Mouse (Mus musculus): ENCODE measurements around the gene Slc12a8. TPM values are rescaled to one million over a fixed set of nuclear protein-coding genes. Genes with fewer than 3 reads are reported as not detected.

Gene Slc12a8
- polyA plus RNA-seq, 1 experiment from 2014 or later = 1.1 TPM

DNA sequence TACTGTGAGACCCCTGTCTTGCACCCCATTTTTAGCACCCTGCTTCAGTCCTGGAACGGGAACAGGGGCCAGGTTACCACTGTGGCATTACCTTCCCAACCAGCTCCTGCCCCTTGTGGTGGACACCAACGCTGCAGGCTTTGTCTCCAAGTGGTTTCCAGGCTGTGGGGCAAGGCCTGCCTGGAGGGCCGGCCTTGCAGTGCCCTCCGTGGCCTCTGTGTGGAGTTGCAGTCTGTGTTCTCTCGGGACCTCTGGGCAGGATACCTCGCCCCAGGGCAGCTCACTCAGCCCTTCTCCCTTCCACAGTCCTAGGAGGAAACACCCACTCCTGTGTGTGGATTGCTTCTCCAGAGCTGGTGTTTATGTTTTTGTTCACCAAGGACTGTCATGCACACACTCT is 43.2 kb downstream of the Slc12a8 start:
- Histone ChIP-seq H3K9ac (ENCODE audit: low read length) (peak overlapping the region; percentile 17), H3K4me1 (ENCODE audit: control insufficient read depth, insufficient read depth, low read length) (peaks cover 17% of the 10 kb centered on the region), H3K27me3 (ENCODE audit: control insufficient read depth, insufficient read depth, low read length) (no peaks in the 10 kb centered on the region), H3K4me2 (ENCODE audit: low read depth, low read length) (peak overlapping the region; percentile 36), H3K9me3 (replicated peaks; ENCODE audit: control insufficient read depth, low read length) (no peaks in the 10 kb centered on the region), H3K4me3 (ENCODE audit: low read length) (no peak overlapping the region), H3K27ac (ENCODE audit: low read length) (peak overlapping the region; percentile 52), H3K36me3 (ENCODE audit: control insufficient read depth, insufficient read depth) (no peaks in the 10 kb centered on the region)
- ATAC-seq (replicated peaks; ENCODE audit: extremely low read depth, insufficient read depth, low FRiP score) = peak; percentile 90
- WGBS = under 1% methylated on average over 6 of the region's 6 CpGs

DNA sequence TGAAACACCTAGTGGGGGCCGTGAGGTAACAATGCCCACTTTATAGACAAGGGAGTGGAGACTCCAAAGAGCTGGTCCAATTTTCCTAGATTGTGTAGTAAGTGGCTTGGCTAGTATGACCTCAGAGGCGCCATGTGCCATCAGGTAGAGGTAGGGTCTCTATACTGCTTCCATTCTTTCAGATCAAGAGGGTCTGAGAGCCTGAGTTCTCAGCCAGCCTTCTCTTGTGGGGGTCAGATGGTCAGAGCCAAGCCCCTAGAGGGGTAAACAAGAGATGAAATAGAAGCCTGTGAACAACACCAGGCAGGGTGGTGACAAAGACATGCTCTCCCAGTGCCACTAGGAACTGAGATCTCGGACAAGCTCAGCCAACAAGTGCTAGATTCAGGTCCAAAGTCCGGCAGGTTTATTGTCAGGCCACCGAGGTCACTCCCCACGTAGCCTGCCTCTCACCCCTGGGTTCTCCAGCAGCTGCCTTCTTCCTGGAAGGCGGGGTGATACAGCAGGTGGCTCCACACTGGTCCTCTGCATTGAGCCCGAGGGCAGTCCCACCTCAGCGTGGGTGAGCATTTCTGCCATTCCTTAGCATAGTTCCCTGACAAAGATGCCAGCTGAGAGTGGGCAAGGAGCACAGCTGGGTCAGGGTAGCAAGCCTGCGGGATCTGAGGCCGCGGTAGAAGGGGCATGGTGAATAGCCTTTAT is 44.3 kb downstream of the Slc12a8 start:
- H3K27me3 ChIP-seq (ENCODE audit: control insufficient read depth, insufficient read depth, low read length) = no peaks in the 10 kb centered on the region
- ATAC-seq (replicated peaks; ENCODE audit: extremely low read depth, insufficient read depth, low FRiP score) = no peak
- no peaks in the 10 kb centered on the region for H3K9me3 ChIP-seq (replicated peaks; ENCODE audit: control insufficient read depth, low read length)
- no peak overlapping the region for H3K4me2 ChIP-seq (ENCODE audit: low read depth, low read length)
- H3K27ac ChIP-seq (ENCODE audit: low read length) = no peak overlapping the region
- 83% methylated on average over 12 of the region's 12 CpGs for WGBS
- H3K36me3 ChIP-seq (ENCODE audit: control insufficient read depth, insufficient read depth) = no peaks in the 10 kb centered on the region
- H3K9ac ChIP-seq (ENCODE audit: low read length) = no peak overlapping the region
- peaks cover 17% of the 10 kb centered on the region for H3K4me1 ChIP-seq (ENCODE audit: control insufficient read depth, insufficient read depth, low read length)
- no peak overlapping the region for H3K4me3 ChIP-seq (ENCODE audit: low read length)

GRCm38 (mm10) chr16:33562874-33563537 is 45.9 kb downstream of the Slc12a8 start:
- peak overlapping the region; percentile 83 for H3K27ac ChIP-seq (ENCODE audit: low read length)
- H3K4me2 ChIP-seq (ENCODE audit: low read depth, low read length) = 0 out of 2 replicates have a peak overlapping the region, but pooled peaks have one; percentile 5
- H3K9ac ChIP-seq (ENCODE audit: low read length) = peak overlapping the region; percentile 47; the same call in 1 of the 2 replicates
- no peak overlapping the region for H3K4me3 ChIP-seq (ENCODE audit: low read length)
- no peaks in the 10 kb centered on the region for H3K36me3 ChIP-seq (ENCODE audit: control insufficient read depth, insufficient read depth)
- H3K9me3 ChIP-seq (replicated peaks; ENCODE audit: control insufficient read depth, low read length) = no peaks in the 10 kb centered on the region
- H3K4me1 ChIP-seq (ENCODE audit: control insufficient read depth, insufficient read depth, low read length) = peaks cover 22% of the 10 kb centered on the region
- peak; percentile 7 for ATAC-seq (replicated peaks; ENCODE audit: extremely low read depth, insufficient read depth, low FRiP score)
- 45% methylated on average over 12 of the region's 12 CpGs for WGBS
- H3K27me3 ChIP-seq (ENCODE audit: control insufficient read depth, insufficient read depth, low read length) = no peaks in the 10 kb centered on the region

DNA sequence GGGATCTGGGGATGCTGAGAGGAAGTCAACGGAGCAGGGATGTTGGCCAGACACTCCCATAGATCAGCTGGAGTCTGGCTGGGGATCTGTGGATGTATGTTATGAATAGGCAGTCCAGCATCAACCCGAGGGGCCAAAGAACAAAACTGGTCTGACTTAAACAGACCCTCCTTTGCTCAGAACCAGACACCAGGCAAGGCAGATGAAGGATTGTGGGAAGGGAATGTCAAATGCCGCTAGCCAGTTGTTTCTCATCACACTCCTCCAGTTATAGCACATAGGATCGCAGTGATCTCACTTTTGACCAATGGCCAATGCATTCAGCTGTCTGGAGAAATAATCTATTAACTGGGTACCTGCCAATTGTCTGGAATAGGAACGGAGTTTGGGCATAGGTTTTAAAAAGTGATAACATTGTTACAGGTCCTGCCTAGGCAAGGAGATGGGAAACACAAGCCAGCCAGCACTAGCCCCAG is 46.4 kb downstream of the Slc12a8 start:
- Histone ChIP-seq H3K4me3 (ENCODE audit: low read length) (no peak overlapping the region), H3K27ac (ENCODE audit: low read length) (peak overlapping the region; percentile 83), H3K9me3 (replicated peaks; ENCODE audit: control insufficient read depth, low read length) (no peaks in the 10 kb centered on the region), H3K4me1 (ENCODE audit: control insufficient read depth, insufficient read depth, low read length) (peaks cover 22% of the 10 kb centered on the region), H3K36me3 (ENCODE audit: control insufficient read depth, insufficient read depth) (no peaks in the 10 kb centered on the region), H3K9ac (ENCODE audit: low read length) (no peak overlapping the region), H3K27me3 (ENCODE audit: control insufficient read depth, insufficient read depth, low read length) (no peaks in the 10 kb centered on the region), H3K4me2 (ENCODE audit: low read depth, low read length) (no peak overlapping the region)
- WGBS = 41% methylated on average over 5 of the region's 5 CpGs
- ATAC-seq (replicated peaks; ENCODE audit: extremely low read depth, insufficient read depth, low FRiP score) = peak; percentile 49

GRCm38 (mm10) chr16:33566467-33566866 is 49.3 kb downstream of the Slc12a8 start:
- no peaks in the 10 kb centered on the region for H3K27me3 ChIP-seq (ENCODE audit: control insufficient read depth, insufficient read depth, low read length)
- H3K9me3 ChIP-seq (replicated peaks; ENCODE audit: control insufficient read depth, low read length) = no peaks in the 10 kb centered on the region
- ATAC-seq (replicated peaks; ENCODE audit: extremely low read depth, insufficient read depth, low FRiP score) = no peak
- 78% methylated on average over 10 of the region's 10 CpGs for whole genome bisulfite sequencing
- H3K4me3 ChIP-seq (ENCODE audit: low read length) = no peak overlapping the region
- no peak overlapping the region for H3K9ac ChIP-seq (ENCODE audit: low read length)
- H3K4me1 ChIP-seq (ENCODE audit: control insufficient read depth, insufficient read depth, low read length) = peaks cover 19% of the 10 kb centered on the region
- H3K36me3 ChIP-seq (ENCODE audit: control insufficient read depth, insufficient read depth) = no peaks in the 10 kb centered on the region
- no peak overlapping the region for H3K27ac ChIP-seq (ENCODE audit: low read length)
- no peak overlapping the region for H3K4me2 ChIP-seq (ENCODE audit: low read depth, low read length)

- Histone ChIP-seq H3K36me3 (ENCODE audit: control insufficient read depth, insufficient read depth) (no peaks in the 10 kb centered on the region), H3K9ac (ENCODE audit: low read length) (no peak overlapping the region), H3K27ac (ENCODE audit: low read length) (no peak overlapping the region), H3K4me2 (ENCODE audit: low read depth, low read length) (no peak overlapping the region), H3K27me3 (ENCODE audit: control insufficient read depth, insufficient read depth, low read length) (no peaks in the 10 kb centered on the region), H3K4me3 (ENCODE audit: low read length) (no peak overlapping the region), H3K9me3 (replicated peaks; ENCODE audit: control insufficient read depth, low read length) (no peaks in the 10 kb centered on the region), H3K4me1 (ENCODE audit: control insufficient read depth, insufficient read depth, low read length) (peaks cover 17% of the 10 kb centered on the region)
- 70% methylated on average over 4 of the region's 4 CpGs for WGBS
- no peak for ATAC-seq (replicated peaks; ENCODE audit: extremely low read depth, insufficient read depth, low FRiP score)
Measured at GRCm38 (mm10) chr16:33567736-33568135, 50.6 kb downstream of the Slc12a8 start.

GRCm38 (mm10) chr16:33568269-33569016 is 51.3 kb downstream of the Slc12a8 start:
- H3K27me3 ChIP-seq (ENCODE audit: control insufficient read depth, insufficient read depth, low read length) = no peaks in the 10 kb centered on the region
- no peaks in the 10 kb centered on the region for H3K36me3 ChIP-seq (ENCODE audit: control insufficient read depth, insufficient read depth)
- no peaks in the 10 kb centered on the region for H3K9me3 ChIP-seq (replicated peaks; ENCODE audit: control insufficient read depth, low read length)
- no peak overlapping the region for H3K27ac ChIP-seq (ENCODE audit: low read length)
- ATAC-seq (replicated peaks; ENCODE audit: extremely low read depth, insufficient read depth, low FRiP score) = no peak
- no peak overlapping the region for H3K4me2 ChIP-seq (ENCODE audit: low read depth, low read length)
- WGBS = 87% methylated on average over 12 of the region's 12 CpGs
- peaks cover 10% of the 10 kb centered on the region for H3K4me1 ChIP-seq (ENCODE audit: control insufficient read depth, insufficient read depth, low read length)
- H3K9ac ChIP-seq (ENCODE audit: low read length) = no peak overlapping the region
- H3K4me3 ChIP-seq (ENCODE audit: low read length) = no peak overlapping the region

GRCm38 (mm10) chr16:33572646-33573045 is 55.5 kb downstream of the Slc12a8 start:
- Histone ChIP-seq H3K4me1 (ENCODE audit: control insufficient read depth, insufficient read depth, low read length) (peaks cover 15% of the 10 kb centered on the region), H3K4me3 (ENCODE audit: low read length) (no peak overlapping the region), H3K9ac (ENCODE audit: low read length) (no peak overlapping the region), H3K27me3 (ENCODE audit: control insufficient read depth, insufficient read depth, low read length) (no peaks in the 10 kb centered on the region), H3K36me3 (ENCODE audit: control insufficient read depth, insufficient read depth) (no peaks in the 10 kb centered on the region), H3K9me3 (replicated peaks; ENCODE audit: control insufficient read depth, low read length) (no peaks in the 10 kb centered on the region), H3K4me2 (ENCODE audit: low read depth, low read length) (no peak overlapping the region), H3K27ac (ENCODE audit: low read length) (no peak overlapping the region)
- no peak for ATAC-seq (replicated peaks; ENCODE audit: extremely low read depth, insufficient read depth, low FRiP score)
- 84% methylated on average over 6 of the region's 6 CpGs for WGBS

- no peak overlapping the region for H3K4me2 ChIP-seq (ENCODE audit: low read depth, low read length)
- no peak overlapping the region for H3K4me3 ChIP-seq (ENCODE audit: low read length)
- no peak overlapping the region for H3K27ac ChIP-seq (ENCODE audit: low read length)
- H3K9me3 ChIP-seq (replicated peaks; ENCODE audit: control insufficient read depth, low read length) = no peaks in the 10 kb centered on the region
- ATAC-seq (replicated peaks; ENCODE audit: extremely low read depth, insufficient read depth, low FRiP score) = no peak
- 63% methylated on average over 7 of the region's 7 CpGs for WGBS
- no peaks in the 10 kb centered on the region for H3K36me3 ChIP-seq (ENCODE audit: control insufficient read depth, insufficient read depth)
- no peaks in the 10 kb centered on the region for H3K27me3 ChIP-seq (ENCODE audit: control insufficient read depth, insufficient read depth, low read length)
- H3K9ac ChIP-seq (ENCODE audit: low read length) = no peak overlapping the region
- peaks cover 23% of the 10 kb centered on the region for H3K4me1 ChIP-seq (ENCODE audit: control insufficient read depth, insufficient read depth, low read length)
Measured at GRCm38 (mm10) chr16:33573703-33574102, 56.6 kb downstream of the Slc12a8 start.

Measured in heart, embryonic 16.5 days (tissue).